Mouse (Mus musculus) CD4-positive, CD25-positive, alpha-beta regulatory T cell (primary cell): ENCODE measurements around the gene Gm2897. TPM values are rescaled to one million over a fixed set of nuclear protein-coding genes. Genes with fewer than 3 reads are reported as not detected.

Source experiments
- polyA plus RNA-seq: library from polyadenylated mRNA; unstranded; fragments of 100-300 nt; shearing (Covaris generic); gene quantifications from one replicate; pipeline ENCODE4 v1.2.1, GENCODE M21; 2017

Gm2897 gene
- 0.71 TPM for polyA plus RNA-seq

DNA sequence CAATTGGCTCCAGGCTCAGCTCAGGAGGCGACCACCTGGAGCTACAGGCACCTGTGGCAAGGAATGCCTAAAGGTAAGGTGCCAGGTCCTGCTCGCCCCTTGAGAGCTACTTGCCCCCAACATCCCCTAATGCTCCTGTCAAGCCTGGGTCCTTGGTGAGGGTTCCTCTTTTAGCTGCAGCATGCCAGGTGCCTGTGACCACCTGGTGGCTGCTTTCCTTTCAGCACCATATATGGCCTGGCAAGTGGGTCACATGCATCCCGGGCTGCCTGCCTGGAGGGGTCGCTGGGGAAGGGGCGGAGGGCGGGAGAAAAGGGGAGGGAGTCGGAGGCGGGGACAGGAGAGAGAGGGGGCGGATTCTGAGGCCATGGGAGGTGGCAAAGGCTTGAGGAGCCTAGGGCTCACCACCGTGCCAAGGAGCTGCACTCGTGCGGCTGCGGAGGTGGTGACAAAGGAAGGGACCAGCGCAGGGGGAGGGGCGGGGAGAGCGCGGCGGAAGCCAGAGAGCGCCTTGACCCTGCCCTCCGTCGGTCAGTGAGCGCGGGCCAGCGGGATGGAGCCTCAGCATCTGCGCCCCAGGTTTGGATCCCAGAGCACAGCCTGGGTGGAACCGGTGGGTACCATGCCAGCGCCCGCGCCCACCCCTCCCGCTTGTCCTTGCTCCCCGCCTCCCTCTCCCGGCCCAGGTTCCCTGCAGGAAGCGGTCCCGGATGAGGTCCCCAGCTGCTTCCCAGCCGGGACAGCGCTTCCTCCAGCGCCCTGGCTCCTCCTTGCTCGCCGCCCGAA is at the start of gene Gm2897:
Gene Gm2897, plus strand, starts transcription at position 559 of the 786 bp plus-strand sequence.

DNA sequence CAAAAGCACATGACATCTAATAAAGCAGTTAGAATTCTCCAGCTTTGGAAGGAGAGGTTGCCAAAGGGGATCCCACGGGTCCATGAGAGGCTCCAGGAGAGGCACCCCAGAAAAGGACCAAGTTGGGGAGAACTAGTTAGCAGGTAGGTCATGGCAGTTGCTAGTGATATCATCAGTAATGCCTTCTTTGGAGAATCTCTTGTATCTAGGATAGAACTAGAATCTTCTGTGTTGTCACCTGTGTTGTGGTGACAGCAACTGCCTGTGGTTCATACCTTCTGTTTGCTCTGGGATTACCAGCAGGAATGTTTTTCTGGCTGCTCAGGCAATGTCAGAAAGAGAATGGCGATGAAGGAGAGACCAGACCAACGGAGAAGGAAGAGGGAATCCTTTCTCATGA is 19.4 kb upstream of the Gm2897 start, which contains the start of gene Gm2888:
Gene Gm2888, plus strand, starts transcription at position 301 of the 400 bp plus-strand sequence.

Other genes starting within 250 kb of the Gm2897 start
- not detected for gene Gm2888, start 19.3 kb upstream of the Gm2897 start, polyA plus RNA-seq
- gene Gm10340, start 84.7 kb downstream of the Gm2897 start, polyA plus RNA-seq: 0.12 TPM
- gene Gm5795, start 139.0 kb downstream of the Gm2897 start, polyA plus RNA-seq: not detected
- 10.0 TPM for gene D830030K20Rik, start 159.2 kb downstream of the Gm2897 start, polyA plus RNA-seq